Mouse (Mus musculus) limb, embryonic 14.5 days (tissue): Measurements from ENCODE around the gene Fam180a. TPM values are rescaled to one million over a fixed set of nuclear protein-coding genes. Genes with fewer than 3 reads are reported as not detected.

Source experiments
- ATAC-seq: fragments of 200-750 bp; cut with Nextera tagmentation; 2 replicates; pipeline ENCODE4 v1.8.0; 2017; ENCODE audit warnings: low read depth, moderate number of reproducible peaks, moderate TSS enrichment; ENCODE audit not compliant: low FRiP score
- DNase-seq: peaks from one replicate; pipeline ENCODE4 v3.0.0-alpha.2; 2015; ENCODE audit warnings: low spot score
- H3K27ac ChIP-seq: fragments of 300-500 bp; sonication (generic); replicated peaks from 2 replicates; pipeline ENCODE4 v1.5.1; 2014; ENCODE audit warnings: low read depth, mild to moderate bottlenecking, low read length, moderate library complexity, mixed read lengths
- H3K27me3 ChIP-seq: fragments of 300-500 bp; sonication (generic); 2 replicates; pipeline ENCODE4 v1.6.1; 2014; ENCODE audit warnings: low read length, mixed read lengths; ENCODE audit not compliant: control insufficient read depth, insufficient read depth
- H3K36me3 ChIP-seq: fragments of 300-500 bp; sonication (generic); 2 replicates; pipeline ENCODE4 v1.6.1; 2014; ENCODE audit warnings: mild to moderate bottlenecking, low read length, moderate library complexity, mixed read lengths; ENCODE audit not compliant: control insufficient read depth, insufficient read depth
- H3K4me1 ChIP-seq: fragments of 300-500 bp; sonication (generic); 2 replicates; pipeline ENCODE4 v1.6.1; 2014; ENCODE audit warnings: antibody characterized with exemption, low read length, mixed read lengths; ENCODE audit not compliant: control insufficient read depth, insufficient read depth
- H3K4me2 ChIP-seq: fragments of 300-500 bp; sonication (generic); replicated peaks from 2 replicates; pipeline ENCODE4 v1.6.1; 2014; ENCODE audit warnings: low read depth, mild to moderate bottlenecking, low read length, moderate library complexity; ENCODE audit not compliant: severe bottlenecking
- H3K4me3 ChIP-seq: fragments of 300-500 bp; sonication (generic); replicated peaks from 2 replicates; pipeline ENCODE4 v1.5.1; 2014; ENCODE audit warnings: low read length
- H3K9ac ChIP-seq: fragments of 300-500 bp; sonication (generic); 2 replicates; pipeline ENCODE4 v1.6.1; 2014; ENCODE audit warnings: mild to moderate bottlenecking, low read depth, low read length, moderate library complexity; ENCODE audit not compliant: severe bottlenecking
- H3K9me3 ChIP-seq: fragments of 300-500 bp; sonication (generic); 2 replicates; pipeline ENCODE4 v1.6.1; 2016; ENCODE audit warnings: low read length; ENCODE audit not compliant: control insufficient read depth
- POLR2A ChIP-seq: fragments of 200-500 bp; IDR thresholded peaks from 2 replicates; pipeline ENCODE4 v1.8.0; 2012; ENCODE audit warnings: inconsistent platforms, mild to moderate bottlenecking, moderate library complexity, borderline replicate concordance; ENCODE audit not compliant: insufficient read depth, insufficient read length; ENCODE audit errors: extremely low read depth
- WGBS: fragments of 180-500 bp; shearing (Covaris S2); extraction: QIAGEN DNeasy Blood & Tissue Kit; methylation state at CpG from one replicate; pipeline ENCODE4 v1.1.7; 2014; 5-methylcytosine and 5-hydroxymethylcytosine counted together
- polyA plus RNA-seq, 2 experiments: library from polyadenylated mRNA; depleted of rRNA in 1 of 2; stranded (reverse) in 1 of 2; unstranded in 1 of 2; fragments of >200 nt; fragmentation: Nextera tagmentation in 1 of 2; extraction: Ambion mirVana in 1 of 2; gene quantifications; 2 replicates each; pipeline versions ENCODE4 v1.2.1 to v1.2.3; 2012 to 2014

Fam180a gene
- polyA plus RNA-seq, 2 experiments = 3.5 to 6.0 TPM

DNA sequence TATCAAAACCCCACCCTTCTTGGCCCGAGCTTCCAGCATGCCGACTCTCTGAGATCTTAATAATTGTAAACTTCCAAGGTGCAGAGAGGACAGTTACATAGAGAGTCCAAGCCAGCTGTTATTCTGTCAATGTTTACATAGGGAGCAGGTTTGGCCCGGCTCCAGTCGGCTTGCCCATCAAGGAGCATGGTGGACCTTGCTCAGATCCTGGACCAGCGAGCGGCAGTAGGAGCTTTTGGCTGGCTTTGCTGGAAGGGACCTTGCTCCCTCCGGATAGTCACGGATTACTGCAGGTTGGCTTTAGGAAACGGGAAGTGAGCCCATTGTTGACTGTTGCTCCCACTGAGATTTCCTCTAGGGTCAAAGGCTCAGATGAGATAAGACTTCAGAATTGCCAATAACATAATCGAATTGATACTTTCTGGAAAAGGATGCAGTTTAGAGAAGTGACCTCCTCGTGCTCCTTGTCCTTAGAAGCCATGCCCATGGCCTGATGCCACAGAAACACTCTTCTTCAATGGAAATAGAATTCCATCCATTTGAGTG is 22.5 kb downstream of the Fam180a start:
- Histone ChIP-seq H3K4me2 (no peak overlapping the region), H3K27me3 (no peaks in the 10 kb centered on the region), H3K9ac (no peak overlapping the region), H3K4me1 (peaks cover 3% of the 10 kb centered on the region; the same call in 1 of the 2 replicates), H3K27ac (no peak overlapping the region), H3K36me3 (no peaks in the 10 kb centered on the region), H3K9me3 (no peaks in the 10 kb centered on the region), H3K4me3 (no peak overlapping the region)
- 87% methylated on average over 11 of the region's 11 CpGs for WGBS
- no peak for TF ChIP-seq POLR2A
- DNase-seq (no peak), ATAC-seq (no peak)

DNA sequence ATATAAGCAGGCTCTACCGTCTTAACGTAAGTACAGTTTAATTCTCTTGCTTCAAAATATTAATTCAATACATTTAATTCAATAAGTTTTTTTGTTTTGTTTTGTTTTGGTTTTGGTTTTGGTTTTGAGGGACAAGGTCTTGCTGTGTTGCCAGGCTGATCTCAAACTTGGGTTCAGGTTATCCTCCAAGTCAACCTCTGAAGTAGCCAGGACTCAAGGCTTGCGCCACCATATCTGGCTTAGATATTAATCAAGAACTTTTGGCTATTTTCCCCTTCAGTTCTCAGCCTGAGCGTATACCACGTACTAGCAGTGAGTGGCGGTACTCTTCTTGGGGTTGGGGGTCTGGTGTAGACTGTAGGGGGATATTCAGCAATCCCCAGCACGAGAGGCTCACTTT is 23.4 kb downstream of the Fam180a start:
- no peak for TF ChIP-seq POLR2A
- WGBS = 94% methylated on average over 7 of the region's 7 CpGs
- no peak overlapping the region for H3K9ac ChIP-seq

DNA sequence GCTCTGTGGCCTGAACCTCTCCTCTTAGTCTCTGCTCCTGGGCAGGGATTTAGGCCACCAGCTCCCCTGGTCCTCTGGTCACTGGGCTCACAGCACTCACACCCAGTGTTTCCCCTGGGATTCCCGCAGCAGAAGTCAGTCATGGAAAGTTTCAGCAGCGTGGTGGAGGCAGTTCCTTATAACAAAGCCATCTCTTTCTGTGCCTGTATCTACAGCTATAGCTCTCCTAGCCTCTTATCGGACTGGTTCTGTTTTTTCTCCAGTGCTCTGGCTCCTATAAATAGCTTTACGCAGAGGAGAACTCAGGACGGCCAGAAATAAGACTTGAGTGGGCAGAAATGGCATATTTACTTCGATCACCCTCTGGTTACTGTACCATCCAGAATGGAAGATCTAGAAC is 27.6 kb downstream of the Fam180a start:
- Histone ChIP-seq H3K9ac (no peak overlapping the region), H3K4me3 (no peak overlapping the region), H3K4me2 (no peak overlapping the region), H3K27me3 (no peaks in the 10 kb centered on the region), H3K4me1 (peaks cover 5% of the 10 kb centered on the region; the same call in 1 of the 2 replicates), H3K27ac (no peak overlapping the region), H3K9me3 (no peaks in the 10 kb centered on the region), H3K36me3 (no peaks in the 10 kb centered on the region)
- no peak for ATAC-seq
- no peak for TF ChIP-seq POLR2A
- no peak for DNase-seq
- WGBS = 68% methylated on average over 6 of the region's 6 CpGs

More for the DNA sequence above, 23.4 kb downstream of the Fam180a start:
- no peak overlapping the region for H3K4me3 ChIP-seq
- no peak overlapping the region for H3K27ac ChIP-seq
- no peaks in the 10 kb centered on the region for H3K9me3 ChIP-seq
- no peak overlapping the region for H3K4me2 ChIP-seq
- H3K27me3 ChIP-seq = no peaks in the 10 kb centered on the region
- DNase-seq (no peak), ATAC-seq (no peak)
- H3K36me3 ChIP-seq = no peaks in the 10 kb centered on the region
- H3K4me1 ChIP-seq = peaks cover 5% of the 10 kb centered on the region; the same call in 1 of the 2 replicates

DNA sequence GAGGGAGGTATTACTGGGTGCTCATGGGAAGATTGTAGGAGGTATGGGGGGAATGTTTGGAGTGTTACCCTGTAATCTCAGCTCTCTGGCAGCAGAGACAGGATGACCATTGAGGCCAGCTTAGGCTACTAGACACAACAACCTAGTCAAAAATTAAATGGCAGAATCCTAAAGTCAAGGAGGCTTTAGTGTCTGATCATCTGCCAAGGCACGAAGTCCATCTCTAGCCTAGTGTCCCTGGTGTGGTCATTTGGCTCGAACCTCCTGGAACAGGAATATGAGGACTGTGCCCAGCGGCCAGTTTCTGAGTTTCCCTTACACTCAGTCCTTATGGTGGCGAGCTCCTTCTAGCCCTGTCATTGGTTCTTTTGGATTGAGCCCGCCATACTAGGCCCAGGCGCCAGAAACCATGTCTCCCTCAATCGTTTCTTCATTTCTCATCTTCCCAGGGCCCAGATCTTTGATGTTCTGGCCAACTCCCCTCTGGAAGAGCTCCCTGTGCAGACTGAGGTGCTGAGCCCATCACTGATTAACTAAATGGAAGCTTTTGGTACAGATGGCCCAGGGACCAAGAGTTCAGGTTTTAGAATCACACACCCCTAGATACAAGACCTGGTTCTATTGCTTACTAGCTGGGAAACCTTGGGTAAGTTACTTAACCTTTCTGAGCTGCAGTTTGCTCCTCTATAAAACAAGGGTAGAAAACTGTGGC is 28.3 kb downstream of the Fam180a start:
- Histone ChIP-seq H3K27me3 (no peaks in the 10 kb centered on the region), H3K4me2 (no peak overlapping the region), H3K9ac (no peak overlapping the region), H3K4me3 (no peak overlapping the region), H3K9me3 (no peaks in the 10 kb centered on the region), H3K36me3 (no peaks in the 10 kb centered on the region), H3K4me1 (peaks cover 5% of the 10 kb centered on the region; the same call in 1 of the 2 replicates), H3K27ac (no peak overlapping the region)
- no peak for ATAC-seq
- TF ChIP-seq POLR2A = no peak
- DNase-seq = no peak
- 95% methylated on average over 7 of the region's 7 CpGs for WGBS

DNA sequence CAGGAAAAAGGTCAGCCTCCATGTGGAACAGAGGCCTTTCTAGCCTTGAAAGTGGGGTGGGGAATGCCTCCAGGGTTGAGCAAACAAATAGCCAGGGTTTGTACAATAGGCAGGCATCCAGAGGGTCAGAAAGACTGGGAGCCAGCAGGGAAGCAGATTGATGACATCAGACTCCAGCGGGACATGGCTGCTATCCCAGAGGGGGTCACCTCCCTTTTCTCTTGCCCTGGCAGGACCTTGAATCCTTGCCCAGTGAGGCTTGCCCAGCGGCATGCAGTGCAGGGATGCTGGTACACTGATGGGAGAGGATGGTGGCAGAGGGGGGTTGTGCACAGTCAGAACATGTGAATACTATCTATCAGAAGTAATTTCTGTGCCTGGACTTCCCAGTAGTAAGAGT is 28.9 kb downstream of the Fam180a start:
- Histone ChIP-seq H3K27ac (no peak overlapping the region), H3K27me3 (no peaks in the 10 kb centered on the region), H3K9ac (no peak overlapping the region), H3K9me3 (no peaks in the 10 kb centered on the region), H3K4me1 (peaks cover 5% of the 10 kb centered on the region; the same call in 1 of the 2 replicates), H3K36me3 (no peaks in the 10 kb centered on the region), H3K4me2 (no peak overlapping the region), H3K4me3 (no peak overlapping the region)
- ATAC-seq (no peak), DNase-seq (no peak)
- WGBS = 83% methylated on average over 2 of the region's 2 CpGs
- TF ChIP-seq POLR2A = no peak
